Mouse (Mus musculus) inflammation-experienced regulatory T-cells, adult 6 months (primary cell): Measurements from ENCODE around the gene Lair1. TPM values are rescaled to one million over a fixed set of nuclear protein-coding genes. Genes with fewer than 3 reads are reported as not detected.
"Not testable (repeated sequence)": the region's sequence is repeated elsewhere in the genome, so short reads cannot be mapped to it uniquely, and the experiment has no call there.

ENCODE experiments used
- ATAC-seq: one replicate; pipeline ENCODE4 v1.8.0; 2017
- polyA plus RNA-seq, 3 experiments: library from polyadenylated mRNA; unstranded; fragments of 100-300 nt; shearing (Covaris generic); gene quantifications; one replicate each; pipeline ENCODE4 v1.2.1; 2017

Gene Lair1
- polyA plus RNA-seq, result 10 to 100 TPM in 1 of 3 experiments, 1 to 10 TPM in 2; 1.3 to 16.5 (median 2.3) TPM

GRCm38 (mm10) chr7:4063013-4063412, at the start of gene Lair1:
Lair1 (minus strand) TSS chr7:4063204.
- ATAC-seq, result peak; percentile 71

GRCm38 (mm10) chr7:4111766-4112165, 48.8 kb upstream of the Lair1 start:
- ATAC-seq, result no peak

GRCm38 (mm10) chr7:4103411-4103810, 40.4 kb upstream of the Lair1 start:
- ATAC-seq, result peak; percentile 52

GRCm38 (mm10) chr7:4101144-4101543, 38.1 kb upstream of the Lair1 start:
- ATAC-seq, result no peak

- no peak for ATAC-seq
Measured at GRCm38 (mm10) chr7:4098832-4099231, 35.8 kb upstream of the Lair1 start.

GRCm38 (mm10) chr7:4098301-4098700, 35.3 kb upstream of the Lair1 start:
- no peak for ATAC-seq

- no peak for ATAC-seq
Measured at GRCm38 (mm10) chr7:4091170-4091569, 28.2 kb upstream of the Lair1 start.

GRCm38 (mm10) chr7:4088679-4089078, 25.7 kb upstream of the Lair1 start:
- ATAC-seq, result no peak

GRCm38 (mm10) chr7:4087896-4088480, 25.0 kb upstream of the Lair1 start:
- no peak for ATAC-seq

- ATAC-seq, result no peak
Measured at GRCm38 (mm10) chr7:4087238-4087895, 24.4 kb upstream of the Lair1 start.

GRCm38 (mm10) chr7:4085562-4085961, 22.6 kb upstream of the Lair1 start:
- no peak for ATAC-seq

GRCm38 (mm10) chr7:4084161-4084560, 21.2 kb upstream of the Lair1 start:
- no peak for ATAC-seq

GRCm38 (mm10) chr7:4082804-4083203, 19.8 kb upstream of the Lair1 start:
- ATAC-seq, result peak; percentile 96

GRCm38 (mm10) chr7:4081706-4082105, 18.7 kb upstream of the Lair1 start:
- ATAC-seq, result no peak

GRCm38 (mm10) chr7:4080552-4080951, 17.5 kb upstream of the Lair1 start:
- ATAC-seq, result no peak

GRCm38 (mm10) chr7:4079511-4079910, 16.5 kb upstream of the Lair1 start:
- no peak for ATAC-seq

GRCm38 (mm10) chr7:4073144-4073543, 10.1 kb upstream of the Lair1 start:
- ATAC-seq, result no peak

- no peak for ATAC-seq
Measured at GRCm38 (mm10) chr7:4071066-4071465, 8.1 kb upstream of the Lair1 start.

GRCm38 (mm10) chr7:4063714-4064425, 866 bp upstream of the Lair1 start:
- no peak for ATAC-seq

- ATAC-seq, result not testable (repeated sequence)
Measured at GRCm38 (mm10) chr7:4060602-4061188, 2.3 kb downstream of the Lair1 start.

GRCm38 (mm10) chr7:4026794-4027421, 36.1 kb downstream of the Lair1 start:
- no peak for ATAC-seq

GRCm38 (mm10) chr7:4004636-4005035, 58.4 kb downstream of the Lair1 start:
- ATAC-seq, result not testable (repeated sequence)

GRCm38 (mm10) chr7:4003996-4004395, 59.0 kb downstream of the Lair1 start:
- ATAC-seq, result not testable (repeated sequence)
